Mouse (Mus musculus): ENCODE data around the gene Fut2.

GRCm38 (mm10) chr7:45704730-45705442 lies 38.7 kb upstream of the Fut2 start, which contains the start of gene Dbp:
- TF ChIP-seq POLR2A (IDR thresholded peaks at IDR 0.05; ENCODE audit: extremely low read depth, insufficient read depth, low read length) (peak; percentile 66), CTCF (IDR thresholded peaks at IDR 0.05; ENCODE audit: extremely low read depth, insufficient read depth, low read length) (no peak)

Data from cortical plate, adult 2 months (tissue).